Mouse (Mus musculus): ENCODE data around the gene Cfap300.

Cfap300 gene

GRCm38 (mm10) chr9:8042338-8043043 is at the start of gene Cfap300:
Cfap300 (minus strand) TSS chr9:8042823.
- ATAC-seq (ENCODE audit: low TSS enrichment), result peak; percentile 98

- no peak for ATAC-seq (ENCODE audit: low TSS enrichment)
Observed at GRCm38 (mm10) chr9:8078882-8079281, 36.3 kb upstream of the Cfap300 start.

DNA sequence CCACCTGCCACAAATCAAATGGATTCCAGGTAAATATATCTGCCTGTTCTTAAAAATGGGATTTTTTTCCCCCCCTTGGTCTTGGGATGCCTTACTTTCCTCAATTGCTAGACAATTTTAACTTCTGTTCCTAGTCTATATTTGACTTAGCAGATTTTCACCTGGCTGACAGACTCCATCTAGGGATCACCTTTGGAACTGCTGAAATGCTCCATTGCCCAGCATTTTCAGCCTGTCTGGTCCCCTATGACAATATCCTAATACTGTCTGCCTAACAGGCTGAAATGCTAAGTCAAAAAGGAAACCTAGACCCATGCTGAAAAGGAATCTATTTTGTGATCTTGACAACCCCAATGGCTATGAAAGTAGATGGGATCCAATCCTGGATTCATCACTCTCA is 31.7 kb upstream of the Cfap300 start:
- peak; percentile 59; the same call in 1 of the 2 replicates for ATAC-seq (ENCODE audit: low TSS enrichment)

DNA sequence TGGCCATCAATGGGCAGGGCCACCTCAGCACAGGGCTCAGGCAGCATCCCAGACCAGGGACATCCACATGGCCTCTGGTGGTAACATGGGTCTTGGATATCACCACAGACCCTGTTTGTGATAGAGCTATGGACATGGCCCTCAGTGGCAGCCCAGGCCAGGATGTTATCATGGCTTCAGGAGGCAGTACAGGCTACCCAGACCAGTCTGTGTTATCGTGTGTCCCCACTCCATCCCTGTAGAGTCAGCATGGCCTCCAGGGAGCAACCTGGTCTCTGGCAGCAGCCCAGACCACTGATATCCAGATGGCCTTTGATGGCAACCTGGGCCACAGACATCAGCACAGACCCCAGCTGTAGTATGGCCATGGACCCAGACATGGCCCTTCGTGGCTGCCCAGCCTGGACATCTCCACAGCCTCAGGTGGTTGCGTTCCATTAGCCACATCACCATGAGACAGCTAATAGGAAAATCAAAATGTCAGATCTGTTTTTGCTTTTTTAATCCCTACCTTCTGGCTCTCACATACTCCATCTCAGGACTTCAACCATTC is 30.7 kb upstream of the Cfap300 start:
- no peak for ATAC-seq (ENCODE audit: low TSS enrichment)

DNA sequence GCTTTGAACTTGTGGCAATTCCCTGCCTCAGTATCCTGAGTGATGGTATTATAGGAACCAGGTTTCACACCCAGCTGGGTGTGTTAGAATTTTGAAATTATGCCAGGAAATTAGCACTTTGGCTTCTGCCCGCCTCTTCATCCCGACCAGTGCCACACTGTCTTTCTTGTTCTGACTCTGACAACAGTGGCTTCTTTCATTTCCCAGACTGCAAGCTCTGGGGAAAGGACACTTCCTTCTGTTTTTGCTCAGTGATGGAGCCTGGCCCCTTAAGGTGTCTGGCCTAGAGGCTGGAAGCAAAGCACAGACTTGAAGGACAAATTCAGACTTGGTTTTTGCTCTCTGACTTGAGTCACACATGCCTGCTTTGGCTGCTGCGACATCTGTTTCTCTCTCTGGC is 17.0 kb upstream of the Cfap300 start:
- ATAC-seq (ENCODE audit: low TSS enrichment), result no peak

- ATAC-seq (ENCODE audit: low TSS enrichment), result no peak
Observed at GRCm38 (mm10) chr9:8054831-8055230, 12.2 kb upstream of the Cfap300 start.

GRCm38 (mm10) chr9:8043044-8043387 is 393 bp upstream of the Cfap300 start:
- ATAC-seq (ENCODE audit: low TSS enrichment), result peak; percentile 53

DNA sequence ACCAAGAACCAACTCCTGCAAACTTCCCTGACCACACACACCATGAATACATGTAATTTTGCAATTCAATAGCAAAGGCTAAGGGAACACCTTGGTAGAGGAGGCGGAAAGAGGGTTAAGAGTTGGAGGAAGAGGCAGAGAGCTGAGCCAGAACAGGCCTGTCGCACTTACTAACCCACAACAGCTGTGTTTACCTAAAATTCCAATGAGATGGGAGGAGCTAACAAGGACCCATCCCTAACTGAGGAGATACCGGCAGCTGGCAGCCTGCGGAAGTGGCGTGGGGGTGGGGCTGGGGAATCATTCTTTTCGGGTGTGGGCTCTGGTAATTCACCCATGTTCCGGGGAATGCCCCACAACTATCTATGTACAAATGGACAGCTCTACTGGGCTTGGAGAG is 7.1 kb downstream of the Cfap300 start:
- ATAC-seq (ENCODE audit: low TSS enrichment), result no peak

DNA sequence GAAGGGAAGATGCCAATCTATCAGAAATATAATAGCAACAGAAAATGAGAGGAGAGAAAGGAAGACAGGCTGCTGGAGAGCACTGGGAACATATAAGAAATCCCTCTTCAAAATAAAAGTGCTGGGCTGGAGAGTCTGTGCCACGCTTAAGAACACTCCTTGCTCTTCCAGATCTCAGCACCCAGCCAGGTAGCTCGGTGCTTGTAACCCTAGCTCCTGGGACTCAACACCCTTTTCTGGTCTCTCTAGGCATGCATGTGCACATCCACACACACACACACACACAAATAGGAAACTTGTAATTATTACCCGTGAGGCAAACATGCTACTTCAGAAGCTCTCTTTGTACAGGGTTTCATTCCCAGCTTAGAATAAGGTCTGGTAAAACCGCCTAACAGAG is 7.5 kb downstream of the Cfap300 start:
- no peak for ATAC-seq (ENCODE audit: low TSS enrichment)

- no peak for ATAC-seq (ENCODE audit: low TSS enrichment)
Observed at GRCm38 (mm10) chr9:8034143-8034542, 8.5 kb downstream of the Cfap300 start.

DNA sequence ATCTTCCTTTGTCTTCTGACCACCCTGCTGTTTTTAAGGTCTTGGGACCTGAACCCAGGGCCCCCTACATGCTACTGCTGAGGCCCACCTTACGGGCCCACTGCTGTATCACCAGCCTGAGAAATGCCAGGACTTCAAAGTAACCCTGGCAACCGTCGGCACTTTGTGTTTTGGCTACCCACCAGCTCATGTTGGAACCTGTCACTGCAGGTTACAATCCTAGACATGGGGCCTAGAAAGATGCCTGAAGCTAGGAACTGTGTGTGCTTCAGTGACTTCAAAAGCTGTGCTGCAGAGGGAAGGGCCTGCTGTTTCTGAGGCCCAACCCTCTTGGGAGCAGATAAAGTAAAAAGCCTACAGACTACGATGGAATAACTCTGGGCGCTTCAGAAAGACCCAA is 9.8 kb downstream of the Cfap300 start:
- no peak for ATAC-seq (ENCODE audit: low TSS enrichment)

- no peak for ATAC-seq (ENCODE audit: low TSS enrichment)
Observed at GRCm38 (mm10) chr9:8018609-8019008, 24.0 kb downstream of the Cfap300 start.

GRCm38 (mm10) chr9:8017253-8017913 is 25.2 kb downstream of the Cfap300 start:
- no peak for ATAC-seq (ENCODE audit: low TSS enrichment)

GRCm38 (mm10) chr9:8004370-8004991 is 38.1 kb downstream of the Cfap300 start, which contains the start of gene Yap1:
Yap1 (minus strand) TSS chr9:8004596.
- ATAC-seq (ENCODE audit: low TSS enrichment), result peak; percentile 84

DNA sequence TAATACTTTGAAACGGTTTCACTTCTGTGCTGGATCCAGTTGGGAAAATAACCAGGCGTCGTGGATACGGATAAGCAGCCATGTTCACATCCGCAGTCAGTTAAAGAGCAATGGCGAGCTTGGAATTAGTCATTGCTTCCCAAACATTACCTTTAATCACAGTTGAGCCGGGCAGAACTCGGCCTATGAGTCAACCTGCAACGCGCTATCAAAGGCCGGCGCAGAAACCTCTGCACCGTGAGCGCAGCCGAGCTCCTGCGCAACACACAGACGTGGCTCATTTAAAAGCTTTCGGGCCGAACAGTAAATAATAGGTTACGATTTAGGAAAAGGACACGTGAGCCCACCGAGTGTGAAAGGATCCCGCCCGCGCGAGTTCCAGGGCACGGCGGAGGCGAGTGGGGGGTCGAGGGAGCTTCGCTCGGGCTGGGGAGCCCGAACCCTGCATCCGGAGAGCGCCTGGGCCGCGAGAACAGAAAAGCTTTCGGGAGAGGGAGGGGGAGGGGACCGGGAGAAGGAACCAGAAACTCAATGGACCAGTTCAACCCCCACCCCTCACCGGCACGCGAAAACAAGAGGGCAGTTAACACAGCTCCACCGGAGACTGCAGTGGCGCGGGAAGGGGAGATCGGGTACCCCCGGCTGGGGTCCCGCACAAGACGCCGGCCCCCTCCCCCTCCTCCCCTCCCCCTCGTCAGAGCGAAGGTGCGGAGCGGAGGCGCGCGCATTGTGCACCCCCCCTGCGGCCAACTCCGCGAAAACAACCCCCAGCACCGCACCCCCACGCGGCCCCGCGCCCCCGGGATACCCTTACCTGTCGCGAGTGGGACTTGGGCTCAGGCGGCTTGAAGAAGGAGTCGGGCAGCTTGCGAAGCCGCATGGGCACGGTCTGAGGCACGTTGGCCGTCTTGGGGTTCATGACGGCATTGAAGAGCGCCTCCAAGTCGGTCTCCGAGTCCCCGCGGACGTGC is 39.0 kb downstream of the Cfap300 start:
- peak; percentile 36; the same call in 1 of the 2 replicates for ATAC-seq (ENCODE audit: low TSS enrichment)

DNA sequence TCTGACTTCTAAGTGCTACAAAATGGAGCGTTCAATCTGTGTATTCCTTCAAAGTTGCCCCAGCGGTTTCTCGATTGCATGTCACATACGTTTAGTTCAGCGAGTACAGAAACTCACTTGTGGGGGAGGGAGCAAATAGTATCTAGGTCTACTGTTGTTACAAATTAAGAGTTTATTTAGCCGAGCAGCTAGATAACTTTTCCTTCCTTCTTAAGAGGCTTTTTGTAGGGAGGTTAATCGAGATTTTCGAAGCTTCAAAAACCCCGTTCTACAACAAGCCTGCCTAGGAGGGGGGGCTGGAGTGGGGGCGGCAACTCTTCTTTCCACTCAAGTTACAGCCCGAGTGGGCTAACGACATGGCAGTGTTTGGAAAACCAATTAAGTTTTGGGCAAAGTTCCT is 39.8 kb downstream of the Cfap300 start:
- ATAC-seq (ENCODE audit: low TSS enrichment), result no peak

- ATAC-seq (ENCODE audit: low TSS enrichment), result no peak
Observed at GRCm38 (mm10) chr9:8001352-8001751, 41.3 kb downstream of the Cfap300 start.

- no peak for ATAC-seq (ENCODE audit: low TSS enrichment)
Observed at GRCm38 (mm10) chr9:7994275-7994674, 48.3 kb downstream of the Cfap300 start.

DNA sequence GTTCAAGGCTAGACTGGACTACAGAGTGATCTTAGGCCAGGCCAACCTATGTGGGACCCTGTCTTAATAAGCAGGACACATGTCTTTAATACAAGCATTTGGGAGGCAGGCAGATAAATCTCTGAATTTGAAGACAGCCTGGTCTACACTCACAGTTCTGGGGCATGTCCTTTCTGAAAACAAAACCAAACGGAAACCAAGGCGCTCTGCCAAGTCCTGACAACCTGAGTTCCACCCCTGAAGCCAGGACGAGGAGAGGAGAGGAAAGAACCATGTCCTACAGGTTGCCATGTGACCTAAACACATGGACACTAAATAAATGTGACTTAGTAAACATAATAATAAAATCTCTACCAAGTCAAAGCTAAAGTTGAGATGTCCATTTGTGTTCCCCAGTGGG is 50.0 kb downstream of the Cfap300 start:
- ATAC-seq (ENCODE audit: low TSS enrichment), result no peak

DNA sequence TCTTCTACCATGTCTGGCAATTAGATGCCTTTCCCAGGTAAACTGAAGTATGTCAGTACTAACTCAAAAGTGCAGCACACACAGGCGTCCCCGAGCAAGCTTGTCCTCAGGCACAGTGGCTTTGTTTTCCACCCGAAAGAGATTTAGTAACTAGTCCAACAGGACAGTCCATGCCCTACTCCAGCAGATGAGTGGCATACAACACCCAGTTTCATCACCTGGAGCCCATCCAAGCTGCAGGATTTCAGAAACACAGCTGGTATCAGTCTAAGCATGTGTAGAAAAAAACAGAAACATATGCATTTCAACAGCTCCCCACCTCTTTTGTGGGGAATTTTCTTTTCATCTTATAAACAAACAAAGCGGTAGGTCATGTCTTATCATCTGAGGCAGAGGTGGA is 51.7 kb downstream of the Cfap300 start:
- no peak for ATAC-seq (ENCODE audit: low TSS enrichment)

DNA sequence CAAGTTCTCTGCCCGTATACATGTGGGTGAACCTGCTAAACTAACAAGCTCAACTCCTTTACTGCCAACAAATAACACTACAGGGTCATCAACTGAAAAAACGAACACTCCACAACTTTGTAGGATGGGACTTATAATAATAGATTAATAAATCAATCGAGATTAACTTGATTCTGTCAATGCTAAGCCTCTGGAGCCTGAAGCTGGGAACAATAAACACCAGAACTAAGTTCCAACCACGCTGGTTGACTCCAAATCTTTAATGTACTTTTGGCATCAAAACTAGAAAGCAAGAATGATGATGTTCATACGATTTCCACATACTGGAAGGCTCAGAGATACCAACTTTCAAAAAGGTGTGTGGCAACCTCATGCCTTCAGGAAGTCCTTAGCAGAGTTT is 55.5 kb downstream of the Cfap300 start:
- no peak for ATAC-seq (ENCODE audit: low TSS enrichment)

GRCm38 (mm10) chr9:7984287-7984686 is 58.3 kb downstream of the Cfap300 start:
- ATAC-seq (ENCODE audit: low TSS enrichment), result no peak
